Mouse (Mus musculus): ENCODE measurements around the gene Prkag3. TPM values are rescaled to one million over a fixed set of nuclear protein-coding genes. Genes with fewer than 3 reads are reported as not detected.
A peak's percentile ranks its signal among the peaks of the same experiment; 100 is the strongest.

Prkag3 gene
- polyA plus RNA-seq, 1 experiment = 24.6 TPM

DNA sequence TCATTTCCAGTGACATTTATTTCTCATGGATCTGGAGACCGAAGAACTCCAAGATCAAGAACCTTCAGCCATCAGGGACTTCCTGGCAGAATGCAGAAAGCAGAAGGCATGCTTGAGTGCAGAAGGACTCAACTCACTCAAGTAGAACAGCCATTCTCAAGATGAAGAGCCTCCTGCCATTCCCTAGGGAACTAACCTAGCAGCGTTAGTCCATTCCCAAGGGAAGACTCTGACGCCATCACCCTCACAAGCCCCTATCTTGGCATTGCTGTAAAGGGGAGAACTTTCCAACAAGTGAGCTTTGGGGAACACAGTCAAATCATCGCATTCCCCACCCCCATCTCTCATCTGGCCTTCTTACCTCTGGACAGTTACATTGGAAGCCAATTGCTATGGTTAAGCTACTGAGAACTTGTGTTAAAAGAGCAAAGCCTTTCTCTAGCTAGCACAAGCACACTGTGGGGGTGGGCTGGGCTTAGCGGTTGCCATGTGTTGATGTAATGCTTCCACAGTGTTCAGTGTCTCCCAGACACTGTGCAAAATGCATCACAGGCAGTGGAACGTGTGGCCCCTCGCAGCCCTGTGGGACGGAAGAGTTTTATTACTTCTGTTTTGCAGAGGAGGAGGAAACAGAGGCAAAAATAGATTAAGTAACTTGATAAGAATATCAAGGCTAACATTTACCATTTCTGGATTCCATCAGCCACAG lies 4.4 kb upstream of the Prkag3 start:
- H3K79me2 ChIP-seq (ENCODE audit: control insufficient read depth, insufficient read depth) = no peaks in the 10 kb centered on the region
- no peak overlapping the region for H3ac ChIP-seq (ENCODE audit: control insufficient read depth, insufficient read length)
- TF ChIP-seq E2F4 (IDR thresholded peaks at IDR 0.05; ENCODE audit: insufficient read depth) (no peak), POLR2A (IDR thresholded peaks at IDR 0.05; ENCODE audit: insufficient read length, low read depth) (no peak), MYOD1 (IDR thresholded peaks at IDR 0.05; ENCODE audit: control insufficient read depth in 1 of 3, insufficient read length in 2 of 3, low read depth in 2 of 3) (no peak), CEBPB (IDR thresholded peaks at IDR 0.05; ENCODE audit: insufficient read depth, poor library complexity, severe bottlenecking) (no peak), POLR2AphosphoS2 (IDR thresholded peaks at IDR 0.05; ENCODE audit: insufficient read length, low read depth) (no peak), SRF (IDR thresholded peaks at IDR 0.05; ENCODE audit: control insufficient read depth, insufficient read length, low read depth) (no peak), TCF3 (IDR thresholded peaks at IDR 0.05; ENCODE audit: insufficient read length, low read depth) (no peak), MAX (IDR thresholded peaks at IDR 0.05; ENCODE audit: low read depth) (no peak), REST (IDR thresholded peaks at IDR 0.05; ENCODE audit: insufficient read depth, insufficient read length) (no peak), TCF12 (IDR thresholded peaks at IDR 0.05; ENCODE audit: insufficient read depth, poor library complexity, severe bottlenecking) (no peak), USF1 (IDR thresholded peaks at IDR 0.05; ENCODE audit: low read depth) (no peak), MYOG (IDR thresholded peaks at IDR 0.05; ENCODE audit: control insufficient read depth in 1 of 3, insufficient read depth in 1 of 3, insufficient read length in 2 of 3, low read depth in 2 of 3) (no peak)
- no peaks in the 10 kb centered on the region for H3K27me3 ChIP-seq (ENCODE audit: control insufficient read depth, insufficient read depth, insufficient read length)
- H3K4me3 ChIP-seq = no peak overlapping the region
- peak overlapping the region; percentile 44 for H3K4me2 ChIP-seq (ENCODE audit: low read depth)
- no peaks in the 10 kb centered on the region for H3K36me3 ChIP-seq (ENCODE audit: control insufficient read depth, insufficient read depth)

DNA sequence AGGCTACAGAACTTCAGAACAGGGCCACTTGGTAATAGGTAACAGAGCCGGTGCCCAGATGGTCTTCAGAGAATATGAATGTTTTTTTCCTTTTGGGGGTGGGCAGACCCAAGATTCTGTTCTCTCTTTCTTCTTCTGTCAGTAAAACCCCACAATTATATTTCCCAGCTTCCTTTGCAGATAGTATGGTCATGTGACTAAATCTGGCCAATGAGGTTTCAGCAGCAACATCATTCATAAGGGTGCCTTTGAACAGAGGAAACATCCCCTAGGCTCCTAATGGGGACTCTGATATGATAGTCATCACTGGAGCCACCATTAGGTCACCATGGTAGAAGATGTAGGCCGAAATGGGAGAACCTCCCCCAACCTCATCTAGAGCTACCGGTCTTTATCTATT lies 3.8 kb upstream of the Prkag3 start:
- H3K36me3 ChIP-seq (ENCODE audit: control insufficient read depth, insufficient read depth) = no peaks in the 10 kb centered on the region
- TF ChIP-seq SRF (IDR thresholded peaks at IDR 0.05; ENCODE audit: control insufficient read depth, insufficient read length, low read depth) (no peak), TCF12 (IDR thresholded peaks at IDR 0.05; ENCODE audit: insufficient read depth, poor library complexity, severe bottlenecking) (no peak), USF1 (IDR thresholded peaks at IDR 0.05; ENCODE audit: low read depth) (peak; percentile 40)

DNA sequence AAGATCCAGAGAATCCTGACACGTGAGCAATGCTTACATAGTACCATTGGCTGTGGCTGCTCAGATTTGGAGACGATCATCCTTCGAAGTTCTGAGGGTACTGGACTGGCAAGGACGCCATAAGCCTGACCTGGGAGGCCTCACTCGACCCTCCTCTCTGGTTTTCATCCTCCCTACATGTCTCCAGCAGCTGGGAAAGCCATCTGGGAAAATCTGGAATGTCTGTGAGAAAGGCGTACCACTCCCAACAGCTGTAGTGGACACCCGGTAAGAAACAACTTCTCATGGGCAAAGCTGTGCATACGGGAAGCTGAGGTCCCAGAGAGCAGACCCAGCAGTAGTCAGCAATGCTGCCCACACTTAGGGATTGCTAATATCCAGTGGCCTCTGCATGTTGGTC lies 3.1 kb upstream of the Prkag3 start:
- Histone ChIP-seq H3K79me2 (ENCODE audit: control insufficient read depth, insufficient read depth) (no peaks in the 10 kb centered on the region), H3K4me3 (no peak overlapping the region), H3K36me3 (ENCODE audit: control insufficient read depth, insufficient read depth) (no peaks in the 10 kb centered on the region), H3K4me2 (ENCODE audit: low read depth) (no peak overlapping the region), H3K27me3 (ENCODE audit: control insufficient read depth, insufficient read depth, insufficient read length) (no peaks in the 10 kb centered on the region), H3ac (ENCODE audit: control insufficient read depth, insufficient read length) (no peak overlapping the region)
- TF ChIP-seq POLR2A (IDR thresholded peaks at IDR 0.05; ENCODE audit: insufficient read length, low read depth) (no peak), MYOG (IDR thresholded peaks at IDR 0.05; ENCODE audit: control insufficient read depth in 1 of 3, insufficient read depth in 1 of 3, insufficient read length in 2 of 3, low read depth in 2 of 3) (peak in 2 of 3 experiments; percentile 5 to 58), MYOD1 (IDR thresholded peaks at IDR 0.05; ENCODE audit: control insufficient read depth in 1 of 3, insufficient read length in 2 of 3, low read depth in 2 of 3) (peak in 1 of 3 experiments; percentile 18)

More for the DNA sequence above, 3.8 kb upstream of the Prkag3 start:
- Histone ChIP-seq H3K4me2 (ENCODE audit: low read depth) (peak overlapping the region; percentile 44), H3ac (ENCODE audit: control insufficient read depth, insufficient read length) (no peak overlapping the region), H3K79me2 (ENCODE audit: control insufficient read depth, insufficient read depth) (no peaks in the 10 kb centered on the region), H3K4me3 (no peak overlapping the region), H3K27me3 (ENCODE audit: control insufficient read depth, insufficient read depth, insufficient read length) (no peaks in the 10 kb centered on the region)

DNA sequence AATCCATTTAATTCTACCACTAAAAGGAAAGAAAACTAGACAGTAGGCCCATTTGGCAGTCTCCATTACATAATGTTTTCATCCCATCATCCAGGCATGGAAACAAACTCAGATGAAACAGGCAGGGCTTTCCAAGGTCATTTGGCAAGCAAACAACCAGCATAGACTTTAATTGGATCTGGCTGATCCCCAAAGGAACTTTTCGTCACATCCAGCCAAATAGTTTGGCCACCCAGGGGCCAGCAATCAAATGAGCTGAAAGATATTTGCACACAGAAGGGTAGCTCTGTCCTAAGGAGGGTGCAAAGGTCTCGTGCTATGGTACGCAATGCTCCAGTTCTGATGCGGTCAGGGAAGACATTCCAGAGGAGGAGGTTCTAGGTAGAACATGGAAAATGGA lies 1.7 kb upstream of the Prkag3 start:
- H3K4me3 ChIP-seq = no peak overlapping the region
- H3K27me3 ChIP-seq (ENCODE audit: control insufficient read depth, insufficient read depth, insufficient read length) = no peaks in the 10 kb centered on the region
- H3K36me3 ChIP-seq (ENCODE audit: control insufficient read depth, insufficient read depth) = no peaks in the 10 kb centered on the region
- no peak for TF ChIP-seq TCF3 (IDR thresholded peaks at IDR 0.05; ENCODE audit: insufficient read length, low read depth)
- no peak for TF ChIP-seq POLR2A (IDR thresholded peaks at IDR 0.05; ENCODE audit: insufficient read length, low read depth)
- TF ChIP-seq TCF12 (IDR thresholded peaks at IDR 0.05; ENCODE audit: insufficient read depth, poor library complexity, severe bottlenecking) = no peak
- TF ChIP-seq POLR2AphosphoS2 (IDR thresholded peaks at IDR 0.05; ENCODE audit: insufficient read length, low read depth) = no peak
- TF ChIP-seq USF1 (IDR thresholded peaks at IDR 0.05; ENCODE audit: low read depth) = no peak
- no peak for TF ChIP-seq MYOG (IDR thresholded peaks at IDR 0.05; ENCODE audit: control insufficient read depth in 1 of 3, insufficient read depth in 1 of 3, insufficient read length in 2 of 3, low read depth in 2 of 3)
- no peak for TF ChIP-seq MAX (IDR thresholded peaks at IDR 0.05; ENCODE audit: low read depth)
- no peak for TF ChIP-seq REST (IDR thresholded peaks at IDR 0.05; ENCODE audit: insufficient read depth, insufficient read length)
- no peak for TF ChIP-seq SRF (IDR thresholded peaks at IDR 0.05; ENCODE audit: control insufficient read depth, insufficient read length, low read depth)
- TF ChIP-seq CEBPB (IDR thresholded peaks at IDR 0.05; ENCODE audit: insufficient read depth, poor library complexity, severe bottlenecking) = no peak
- no peak for TF ChIP-seq MYOD1 (IDR thresholded peaks at IDR 0.05; ENCODE audit: control insufficient read depth in 1 of 3, insufficient read length in 2 of 3, low read depth in 2 of 3)
- no peak for TF ChIP-seq E2F4 (IDR thresholded peaks at IDR 0.05; ENCODE audit: insufficient read depth)
- no peaks in the 10 kb centered on the region for H3K79me2 ChIP-seq (ENCODE audit: control insufficient read depth, insufficient read depth)
- no peak overlapping the region for H3K4me2 ChIP-seq (ENCODE audit: low read depth)
- no peak overlapping the region for H3ac ChIP-seq (ENCODE audit: control insufficient read depth, insufficient read length)

DNA sequence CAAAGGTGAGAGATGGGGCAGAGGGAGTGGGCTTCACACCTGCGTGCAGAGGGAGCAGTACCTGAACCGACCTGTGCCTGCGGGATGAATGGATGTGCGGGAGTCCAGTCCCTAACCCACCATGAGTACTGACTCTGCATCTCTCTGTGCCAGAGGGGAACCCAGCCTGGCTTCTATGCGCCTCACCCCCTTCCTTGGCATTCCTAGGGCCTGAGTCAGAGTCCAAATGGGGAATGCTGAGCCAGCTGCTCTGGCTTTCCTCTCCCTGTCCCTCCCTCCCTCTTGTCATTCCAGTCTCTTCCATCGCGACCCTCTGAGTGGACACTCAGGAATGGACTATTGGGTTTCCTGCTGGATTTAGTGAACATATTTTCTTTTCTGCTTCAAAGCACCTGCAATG lies 280 bp upstream of the Prkag3 start:
- no peaks in the 10 kb centered on the region for H3K79me2 ChIP-seq (ENCODE audit: control insufficient read depth, insufficient read depth)
- TF ChIP-seq USF1 (IDR thresholded peaks at IDR 0.05; ENCODE audit: low read depth) (no peak), TCF12 (IDR thresholded peaks at IDR 0.05; ENCODE audit: insufficient read depth, poor library complexity, severe bottlenecking) (peak; percentile 37), TCF3 (IDR thresholded peaks at IDR 0.05; ENCODE audit: insufficient read length, low read depth) (no peak), SRF (IDR thresholded peaks at IDR 0.05; ENCODE audit: control insufficient read depth, insufficient read length, low read depth) (peak; percentile 50), E2F4 (IDR thresholded peaks at IDR 0.05; ENCODE audit: insufficient read depth) (no peak), MAX (IDR thresholded peaks at IDR 0.05; ENCODE audit: low read depth) (no peak), POLR2A (IDR thresholded peaks at IDR 0.05; ENCODE audit: insufficient read length, low read depth) (peak; percentile 70), POLR2AphosphoS2 (IDR thresholded peaks at IDR 0.05; ENCODE audit: insufficient read length, low read depth) (peak; percentile 50), MYOD1 (IDR thresholded peaks at IDR 0.05; ENCODE audit: control insufficient read depth in 1 of 3, insufficient read length in 2 of 3, low read depth in 2 of 3) (peak; percentile 14 to 88 (median 80)), MYOG (IDR thresholded peaks at IDR 0.05; ENCODE audit: control insufficient read depth in 1 of 3, insufficient read depth in 1 of 3, insufficient read length in 2 of 3, low read depth in 2 of 3) (peak; percentile 54 to 92 (median 61)), CEBPB (IDR thresholded peaks at IDR 0.05; ENCODE audit: insufficient read depth, poor library complexity, severe bottlenecking) (no peak), REST (IDR thresholded peaks at IDR 0.05; ENCODE audit: insufficient read depth, insufficient read length) (no peak)
- H3K4me3 ChIP-seq = peak overlapping the region; percentile 31
- H3K27me3 ChIP-seq (ENCODE audit: control insufficient read depth, insufficient read depth, insufficient read length) = no peaks in the 10 kb centered on the region
- peak overlapping the region; percentile 97 for H3K4me2 ChIP-seq (ENCODE audit: low read depth)
- H3ac ChIP-seq (ENCODE audit: control insufficient read depth, insufficient read length) = peak overlapping the region; percentile 6
- no peaks in the 10 kb centered on the region for H3K36me3 ChIP-seq (ENCODE audit: control insufficient read depth, insufficient read depth)
